Mouse (Mus musculus) forebrain, embryonic 11.5 days (tissue): ENCODE data around the gene Dlec1. TPM values are rescaled to one million over a fixed set of nuclear protein-coding genes. Genes with fewer than 3 reads are reported as not detected.

Source experiments
- ATAC-seq: fragments of 200-750 bp; cut with Nextera tagmentation; replicated peaks from 2 replicates; pipeline ENCODE4 v1.8.0; 2017; ENCODE audit warnings: moderate TSS enrichment; ENCODE audit not compliant: low FRiP score
- DNase-seq: peaks from one replicate; pipeline ENCODE4 v3.0.0-alpha.2; 2017; ENCODE audit warnings: low spot score
- H3K27ac ChIP-seq: fragments of 300-500 bp; sonication (generic); 2 replicates; pipeline ENCODE4 v1.5.1; 2014; ENCODE audit warnings: low read depth, low read length
- H3K27me3 ChIP-seq: fragments of 300-500 bp; sonication (generic); 2 replicates; pipeline ENCODE4 v1.6.1; 2014; ENCODE audit warnings: mild to moderate bottlenecking, low read length, mixed read lengths; ENCODE audit not compliant: control insufficient read depth, insufficient read depth
- H3K36me3 ChIP-seq: fragments of 300-500 bp; sonication (generic); 2 replicates; pipeline ENCODE4 v1.6.1; 2014; ENCODE audit warnings: mild to moderate bottlenecking, low read length, moderate library complexity, mixed read lengths; ENCODE audit not compliant: control insufficient read depth, insufficient read depth
- H3K4me1 ChIP-seq: fragments of 300-500 bp; sonication (generic); replicated peaks from 2 replicates; pipeline ENCODE4 v1.6.1; 2014; ENCODE audit warnings: low read length, mixed read lengths; ENCODE audit not compliant: control insufficient read depth, insufficient read depth
- H3K4me2 ChIP-seq: fragments of 300-500 bp; sonication (generic); 2 replicates; pipeline ENCODE4 v1.6.1; 2014; ENCODE audit warnings: low read depth, mild to moderate bottlenecking, low read length, moderate library complexity, mixed read lengths; ENCODE audit not compliant: severe bottlenecking
- H3K4me3 ChIP-seq: fragments of 300-500 bp; sonication (generic); 2 replicates; pipeline ENCODE4 v1.5.1; 2014; ENCODE audit warnings: low read depth, low read length
- H3K9ac ChIP-seq: fragments of 300-500 bp; sonication (generic); 2 replicates; pipeline ENCODE4 v1.6.1; 2014; ENCODE audit warnings: low read length
- H3K9me3 ChIP-seq: fragments of 300-500 bp; sonication (generic); 2 replicates; pipeline ENCODE4 v1.6.1; 2016; ENCODE audit warnings: low read length, mixed read lengths; ENCODE audit not compliant: control insufficient read depth
- WGBS: fragments of 180-500 bp; shearing (Covaris S2); extraction: QIAGEN DNeasy Blood & Tissue Kit; methylation state at CpG from one replicate; pipeline ENCODE4 v1.1.7; 2014; 5-methylcytosine and 5-hydroxymethylcytosine counted together
- polyA plus RNA-seq: library from polyadenylated mRNA; unstranded; fragments of >200 nt; fragmentation: Nextera tagmentation; extraction: Ambion mirVana; gene quantifications from 2 replicates; pipeline ENCODE4 v1.2.1, GENCODE M21; 2014

Dlec1 gene
- polyA plus RNA-seq, 1 experiment from 2014 or later: 2.0 TPM

DNA sequence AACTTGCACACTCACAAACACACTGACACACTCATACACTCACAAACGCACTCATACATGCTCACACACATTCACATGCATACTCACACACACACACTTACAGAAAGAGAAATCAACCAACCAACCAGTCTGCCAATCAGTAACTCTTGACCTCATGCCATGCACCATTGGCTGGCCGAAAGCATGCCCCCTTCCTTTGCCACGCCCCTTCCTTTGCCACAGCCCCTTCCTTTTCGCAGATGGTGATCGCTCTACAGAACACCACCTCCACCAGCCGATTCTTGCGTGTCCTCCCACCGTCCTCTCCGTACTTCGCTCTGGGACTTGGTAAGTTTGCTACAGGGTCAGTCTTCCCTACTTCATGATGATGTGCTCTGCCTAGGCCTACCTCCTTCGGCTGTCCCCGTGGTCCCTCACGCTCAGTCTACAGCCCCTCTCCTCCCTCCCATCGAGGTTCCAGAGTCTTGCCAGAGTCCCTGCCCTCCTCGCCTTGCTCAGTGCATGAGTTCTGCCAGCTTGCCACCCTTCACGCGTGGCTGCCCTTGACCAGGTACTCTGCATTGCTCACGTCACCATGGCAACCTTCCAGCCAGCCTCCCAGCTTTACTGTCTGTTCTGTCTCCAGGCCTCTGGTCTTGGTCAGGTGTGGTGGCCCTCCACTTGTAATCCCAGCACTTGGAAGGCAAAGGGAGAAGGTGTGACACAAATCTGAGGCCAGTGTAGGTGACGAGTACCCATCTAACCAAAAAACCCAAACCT is 17.3 kb downstream of the Dlec1 start:
- H3K4me1 ChIP-seq: 0 out of 2 replicates have a peak, but pooled peaks cover 3% of the 10 kb centered on the region
- no peak for DNase-seq
- no peak overlapping the region for H3K9ac ChIP-seq
- H3K4me3 ChIP-seq: no peak overlapping the region
- no peaks in the 10 kb centered on the region for H3K9me3 ChIP-seq
- H3K27ac ChIP-seq: no peak overlapping the region
- no peak overlapping the region for H3K4me2 ChIP-seq
- no peaks in the 10 kb centered on the region for H3K36me3 ChIP-seq
- no peaks in the 10 kb centered on the region for H3K27me3 ChIP-seq
- WGBS: 88% methylated on average over 19 of the region's 19 CpGs
- no peak for ATAC-seq

GRCm38 (mm10) chr9:119120168-119120560 is 17.9 kb downstream of the Dlec1 start:
- WGBS: 79% methylated on average over 3 of the region's 3 CpGs
- Histone ChIP-seq H3K4me1 (0 out of 2 replicates have a peak, but pooled peaks cover 3% of the 10 kb centered on the region), H3K4me2 (no peak overlapping the region), H3K4me3 (no peak overlapping the region), H3K36me3 (no peaks in the 10 kb centered on the region), H3K27me3 (no peaks in the 10 kb centered on the region), H3K27ac (no peak overlapping the region), H3K9ac (no peak overlapping the region), H3K9me3 (no peaks in the 10 kb centered on the region)
- ATAC-seq (no peak), DNase-seq (no peak)

DNA sequence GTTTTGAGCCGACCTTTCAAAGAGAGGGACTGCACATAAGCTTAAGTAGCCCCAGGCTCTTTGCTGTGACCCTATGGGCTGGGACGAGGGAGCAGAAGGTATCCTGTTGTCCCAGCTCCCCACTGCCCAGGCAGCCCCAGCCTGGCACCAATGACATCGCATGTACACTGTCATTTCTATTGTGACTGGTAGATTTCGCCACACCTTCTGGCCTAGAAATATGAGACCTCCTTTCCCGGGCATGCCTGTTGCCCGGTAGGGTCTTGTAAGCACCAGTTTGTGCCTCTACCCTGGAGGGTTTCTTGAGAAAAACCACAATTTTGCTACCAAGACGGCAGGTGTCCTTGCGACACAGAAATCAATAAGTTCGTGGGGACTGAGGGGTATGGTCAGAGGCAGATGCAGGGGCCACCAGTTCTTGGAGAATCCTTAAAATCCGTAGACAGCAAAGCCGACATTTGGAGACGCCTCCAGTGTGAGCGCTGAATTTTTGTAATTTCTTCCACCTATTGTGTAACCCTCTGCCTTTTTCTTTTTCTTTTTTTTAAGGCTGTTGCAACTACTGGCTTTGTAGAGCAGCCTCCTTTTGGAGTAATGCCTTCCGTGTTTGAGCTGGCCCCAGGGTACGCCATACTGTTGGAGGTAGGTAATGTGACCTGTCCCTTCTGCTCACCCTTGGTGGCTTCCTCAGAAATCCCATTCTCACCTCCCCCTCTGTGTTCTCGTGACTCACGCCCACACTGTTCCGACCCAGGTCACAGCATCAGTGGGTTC is 20.5 kb downstream of the Dlec1 start:
- Histone ChIP-seq H3K27me3 (no peaks in the 10 kb centered on the region), H3K36me3 (no peaks in the 10 kb centered on the region), H3K27ac (no peak overlapping the region), H3K9ac (no peak overlapping the region), H3K4me1 (0 out of 2 replicates have a peak, but pooled peaks cover 3% of the 10 kb centered on the region), H3K4me2 (no peak overlapping the region), H3K4me3 (no peak overlapping the region), H3K9me3 (no peaks in the 10 kb centered on the region)
- no peak for DNase-seq
- WGBS: 86% methylated on average over 18 of the region's 18 CpGs
- no peak for ATAC-seq

DNA sequence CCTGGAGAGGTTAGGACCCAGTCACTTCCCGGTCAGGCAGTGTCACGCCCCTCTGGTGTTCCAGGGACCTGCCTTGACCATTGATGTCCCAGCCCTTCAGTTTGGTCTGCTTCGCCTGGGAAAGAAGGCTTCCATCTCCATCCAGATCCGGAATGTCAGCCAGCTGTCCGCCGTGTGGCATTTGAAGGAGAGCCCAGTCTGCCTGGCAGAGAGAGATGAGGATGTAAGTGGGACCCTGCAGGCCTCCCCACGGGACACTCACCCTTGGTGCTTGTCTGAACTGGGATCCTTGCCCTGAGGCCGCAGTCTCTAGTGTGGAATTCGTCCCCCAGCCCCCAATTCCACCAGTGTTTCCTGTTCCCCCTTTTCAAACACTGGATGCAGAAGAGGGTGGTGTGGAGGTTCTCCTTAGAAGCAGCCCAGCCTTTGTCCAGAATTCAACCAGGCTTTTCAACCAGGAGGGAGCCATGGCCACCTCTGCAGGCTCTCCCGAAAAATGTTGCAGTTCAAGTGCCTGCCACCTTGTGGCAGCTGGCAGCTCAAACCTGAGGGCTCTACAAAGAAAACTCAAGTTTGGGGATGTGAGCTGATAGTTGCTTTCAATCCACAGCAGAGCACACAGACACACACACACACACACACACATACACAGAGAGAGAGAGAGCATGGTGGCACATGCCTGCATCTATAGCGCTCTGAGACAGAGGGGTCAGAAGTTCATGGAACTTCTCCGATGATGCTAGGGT is 26.3 kb downstream of the Dlec1 start:
- H3K4me1 ChIP-seq: no peaks in the 10 kb centered on the region
- ATAC-seq (no peak), DNase-seq (no peak)
- no peak overlapping the region for H3K9ac ChIP-seq
- WGBS: 85% methylated on average over 12 of the region's 12 CpGs
- no peak overlapping the region for H3K4me2 ChIP-seq
- H3K4me3 ChIP-seq: no peak overlapping the region
- no peaks in the 10 kb centered on the region for H3K9me3 ChIP-seq
- H3K36me3 ChIP-seq: no peaks in the 10 kb centered on the region
- H3K27ac ChIP-seq: no peak overlapping the region
- H3K27me3 ChIP-seq: no peaks in the 10 kb centered on the region

DNA sequence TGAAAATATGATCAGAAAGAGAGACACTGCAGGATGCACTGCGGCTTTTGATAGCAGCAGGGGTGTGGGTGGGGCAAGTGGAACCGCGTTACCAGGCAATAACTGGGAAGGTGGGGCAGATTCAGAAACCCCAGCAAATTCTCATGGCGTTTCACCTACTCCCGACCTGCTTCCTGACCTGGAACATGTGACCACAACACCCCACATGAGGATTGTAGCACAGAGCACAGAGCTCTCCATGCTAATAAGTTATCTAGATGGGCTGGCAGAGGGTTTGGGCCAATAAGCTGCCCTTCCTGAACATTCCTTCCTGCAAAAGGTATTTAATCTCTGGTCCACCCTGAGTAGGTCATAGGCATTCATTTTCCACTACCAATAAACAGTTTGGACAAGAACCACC is 28.4 kb downstream of the Dlec1 start:
- Histone ChIP-seq H3K27me3 (no peaks in the 10 kb centered on the region), H3K4me2 (no peak overlapping the region), H3K4me3 (no peak overlapping the region), H3K27ac (no peak overlapping the region), H3K9me3 (no peaks in the 10 kb centered on the region), H3K9ac (no peak overlapping the region), H3K36me3 (no peaks in the 10 kb centered on the region), H3K4me1 (no peaks in the 10 kb centered on the region)
- WGBS: 76% methylated on average over 5 of the region's 5 CpGs
- ATAC-seq: no peak
- DNase-seq: no peak

DNA sequence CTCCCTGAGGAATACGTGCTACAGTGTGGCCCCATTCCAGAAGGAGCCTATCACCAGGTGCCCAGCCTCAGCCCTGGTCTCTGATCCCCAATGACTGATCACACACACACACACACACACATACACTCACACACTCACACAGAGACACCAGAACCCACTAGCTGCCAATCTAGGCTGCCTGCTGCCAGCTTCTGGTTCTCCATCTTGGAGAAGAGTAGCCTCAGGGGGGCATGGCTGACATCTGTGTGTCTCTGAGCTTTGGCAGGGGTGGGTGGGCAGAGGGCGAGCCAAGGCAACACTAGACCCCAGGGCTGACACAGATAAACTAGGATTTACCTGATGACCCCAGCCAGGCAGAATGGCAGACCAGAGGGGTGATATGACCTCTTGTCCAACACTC is 36.6 kb downstream of the Dlec1 start:
- H3K4me3 ChIP-seq: no peak overlapping the region
- H3K27ac ChIP-seq: no peak overlapping the region
- DNase-seq (no peak), ATAC-seq (no peak)
- no peaks in the 10 kb centered on the region for H3K9me3 ChIP-seq
- H3K9ac ChIP-seq: no peak overlapping the region
- H3K4me1 ChIP-seq: no peaks in the 10 kb centered on the region
- no peaks in the 10 kb centered on the region for H3K36me3 ChIP-seq
- 86% methylated on average over 2 of the region's 2 CpGs for WGBS
- no peaks in the 10 kb centered on the region for H3K27me3 ChIP-seq
- no peak overlapping the region for H3K4me2 ChIP-seq

GRCm38 (mm10) chr9:119142066-119142465 is 39.8 kb downstream of the Dlec1 start:
- no peak overlapping the region for H3K9ac ChIP-seq
- no peaks in the 10 kb centered on the region for H3K4me1 ChIP-seq
- WGBS: 83% methylated on average over 5 of the region's 5 CpGs
- no peaks in the 10 kb centered on the region for H3K27me3 ChIP-seq
- ATAC-seq (no peak), DNase-seq (no peak)
- H3K27ac ChIP-seq: no peak overlapping the region
- H3K4me2 ChIP-seq: no peak overlapping the region
- H3K36me3 ChIP-seq: no peaks in the 10 kb centered on the region
- H3K9me3 ChIP-seq: no peaks in the 10 kb centered on the region
- H3K4me3 ChIP-seq: no peak overlapping the region

- Histone ChIP-seq H3K4me1 (no peaks in the 10 kb centered on the region), H3K27me3 (no peaks in the 10 kb centered on the region), H3K27ac (no peak overlapping the region), H3K36me3 (no peaks in the 10 kb centered on the region), H3K9me3 (no peaks in the 10 kb centered on the region), H3K4me2 (no peak overlapping the region), H3K4me3 (no peak overlapping the region), H3K9ac (no peak overlapping the region)
- ATAC-seq (no peak), DNase-seq (no peak)
- WGBS: 75% methylated on average over 9 of the region's 9 CpGs
Observed at GRCm38 (mm10) chr9:119143372-119143771, 41.1 kb downstream of the Dlec1 start.
